Mouse (Mus musculus): ENCODE results near the gene Tcf7l2. TPM values are rescaled to one million over a fixed set of nuclear protein-coding genes. Genes with fewer than 3 reads are reported as not detected.

Tcf7l2 gene
- polyA plus RNA-seq (2015; fragmentation: Nextera tagmentation; extraction: Ambion mirVana) = 40.6 and 41.7 TPM in 2 replicates

DNA sequence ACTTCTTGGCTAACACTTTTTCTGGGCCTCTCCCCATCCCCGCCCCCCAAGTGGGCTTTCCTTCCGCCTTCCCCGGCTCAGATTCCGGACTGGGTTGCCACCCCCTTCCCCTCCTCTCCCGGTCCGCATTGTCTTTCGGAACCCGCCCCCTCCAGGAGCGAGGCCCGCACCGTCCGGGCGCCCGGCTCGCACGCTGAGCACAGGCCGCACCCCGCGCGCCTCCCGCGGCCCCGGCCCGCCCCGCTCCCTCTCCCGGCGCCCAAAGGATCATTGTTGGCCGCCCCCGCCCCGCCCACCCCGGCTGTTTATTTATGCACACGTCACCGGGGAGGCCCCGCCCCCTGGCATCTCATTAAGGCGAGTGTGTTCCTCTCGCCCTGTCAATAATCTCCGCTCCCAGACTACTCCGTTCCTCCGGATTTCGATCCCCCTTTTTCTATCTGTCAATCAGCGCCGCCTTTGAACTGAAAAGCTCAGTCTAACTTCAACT lies at the start of gene Tcf7l2:
TSS of gene Tcf7l2 (plus strand) at position 382 of the 490 bp plus-strand sequence.
- H3K4me2 ChIP-seq (replicated peaks; ENCODE audit: low read depth) = peak within 1 kb of the TSS; percentile 86
- H3K27me3 ChIP-seq (ENCODE audit: control insufficient read depth, insufficient read depth, low read length) = no peaks in the 10 kb centered on the region
- peak within 1 kb of the TSS; percentile 99 for H3K27ac ChIP-seq (replicated peaks)
- H3K9ac ChIP-seq (ENCODE audit: low read length) = peak within 1 kb of the TSS; percentile 98
- DNase-seq (ENCODE audit: low spot score) (peak; percentile 96), ATAC-seq (ENCODE audit: low FRiP score, low TSS enrichment) (peak; percentile 92)
- H3K4me1 ChIP-seq (replicated peaks; ENCODE audit: control insufficient read depth, insufficient read depth) = no peaks in the 10 kb centered on the region
- no peaks in the 10 kb centered on the region for H3K36me3 ChIP-seq (ENCODE audit: control insufficient read depth, insufficient read depth, low read length)
- TF ChIP-seq EP300 (optimal IDR thresholded peaks at IDR 0.05) = no peak
- TF ChIP-seq CTCF (IDR thresholded peaks at IDR 0.05; ENCODE audit: low read depth) = peak; percentile 11; the same call in 1 of the 2 replicates
- WGBS = 1% methylated on average over 39 of the region's 42 CpGs
- H3K9me3 ChIP-seq (ENCODE audit: control insufficient read depth, low read length) = no peaks in the 10 kb centered on the region
- H3K4me3 ChIP-seq (ENCODE audit: low read depth, low read length) = peak within 1 kb of the TSS; percentile 84

DNA sequence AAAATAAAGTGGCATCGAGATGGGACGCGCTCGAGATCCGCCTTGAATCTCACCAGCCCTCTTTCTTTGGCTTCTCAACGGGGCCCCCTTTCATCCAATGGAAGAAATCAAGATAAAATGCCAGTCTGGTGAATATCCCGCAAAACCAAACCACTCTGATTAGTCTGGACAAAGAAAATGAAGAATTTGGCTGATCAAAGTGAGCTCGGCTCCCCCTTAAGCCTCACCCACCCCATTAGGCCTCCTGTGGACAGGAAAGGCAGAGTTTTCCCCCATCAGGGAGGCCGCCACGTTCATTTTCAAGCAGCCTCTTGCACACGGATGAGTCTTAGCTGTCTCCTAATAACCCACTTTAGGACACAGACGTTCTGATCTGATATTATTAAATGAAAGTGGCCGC lies 47.0 kb upstream of the Tcf7l2 start:
- ATAC-seq (ENCODE audit: low FRiP score, low TSS enrichment) (no peak), DNase-seq (ENCODE audit: low spot score) (no peak)
- H3K9ac ChIP-seq (ENCODE audit: low read length) = no peak overlapping the region
- WGBS = 48% methylated on average over 13 of the region's 13 CpGs
- no peak overlapping the region for H3K27ac ChIP-seq (replicated peaks)
- no peaks in the 10 kb centered on the region for H3K4me1 ChIP-seq (replicated peaks; ENCODE audit: control insufficient read depth, insufficient read depth)
- TF ChIP-seq EP300 (optimal IDR thresholded peaks at IDR 0.05) (no peak), CTCF (IDR thresholded peaks at IDR 0.05; ENCODE audit: low read depth) (no peak)
- H3K9me3 ChIP-seq (ENCODE audit: control insufficient read depth, low read length) = no peaks in the 10 kb centered on the region
- H3K36me3 ChIP-seq (ENCODE audit: control insufficient read depth, insufficient read depth, low read length) = no peaks in the 10 kb centered on the region
- H3K4me3 ChIP-seq (ENCODE audit: low read depth, low read length) = no peak overlapping the region
- H3K27me3 ChIP-seq (ENCODE audit: control insufficient read depth, insufficient read depth, low read length) = no peaks in the 10 kb centered on the region
- no peak overlapping the region for H3K4me2 ChIP-seq (replicated peaks; ENCODE audit: low read depth)

DNA sequence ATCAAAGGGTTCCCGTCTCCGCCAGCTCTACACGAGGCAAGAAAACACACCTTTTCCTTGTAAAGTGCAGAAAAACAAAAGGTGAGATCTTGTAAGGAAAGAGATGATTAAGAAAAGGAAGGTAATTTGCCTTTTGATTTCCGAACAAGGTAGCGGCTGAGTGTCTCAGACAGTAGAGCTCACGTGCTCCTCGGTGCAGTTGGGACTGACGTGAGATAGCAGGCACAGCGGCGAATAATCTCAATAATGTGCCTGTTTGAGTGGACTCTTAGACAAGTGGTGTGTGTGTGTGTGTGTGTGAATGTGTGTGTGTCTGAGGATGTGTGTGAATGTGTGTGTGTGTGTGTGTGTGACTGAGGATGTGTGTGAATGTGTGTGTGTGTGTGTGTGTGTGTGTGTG lies 46.2 kb upstream of the Tcf7l2 start:
- H3K4me2 ChIP-seq (replicated peaks; ENCODE audit: low read depth) = no peak overlapping the region
- no peak overlapping the region for H3K9ac ChIP-seq (ENCODE audit: low read length)
- H3K27ac ChIP-seq (replicated peaks) = no peak overlapping the region
- DNase-seq (ENCODE audit: low spot score) = no peak
- H3K27me3 ChIP-seq (ENCODE audit: control insufficient read depth, insufficient read depth, low read length) = no peaks in the 10 kb centered on the region
- WGBS = 66% methylated on average over 10 of the region's 10 CpGs
- H3K4me3 ChIP-seq (ENCODE audit: low read depth, low read length) = no peak overlapping the region
- no peaks in the 10 kb centered on the region for H3K36me3 ChIP-seq (ENCODE audit: control insufficient read depth, insufficient read depth, low read length)
- no peaks in the 10 kb centered on the region; the same call in 1 of the 2 replicates for H3K4me1 ChIP-seq (replicated peaks; ENCODE audit: control insufficient read depth, insufficient read depth)
- no peaks in the 10 kb centered on the region for H3K9me3 ChIP-seq (ENCODE audit: control insufficient read depth, low read length)
- ATAC-seq (ENCODE audit: low FRiP score, low TSS enrichment) = no peak
- TF ChIP-seq CTCF (IDR thresholded peaks at IDR 0.05; ENCODE audit: low read depth) (no peak), EP300 (optimal IDR thresholded peaks at IDR 0.05) (no peak)

DNA sequence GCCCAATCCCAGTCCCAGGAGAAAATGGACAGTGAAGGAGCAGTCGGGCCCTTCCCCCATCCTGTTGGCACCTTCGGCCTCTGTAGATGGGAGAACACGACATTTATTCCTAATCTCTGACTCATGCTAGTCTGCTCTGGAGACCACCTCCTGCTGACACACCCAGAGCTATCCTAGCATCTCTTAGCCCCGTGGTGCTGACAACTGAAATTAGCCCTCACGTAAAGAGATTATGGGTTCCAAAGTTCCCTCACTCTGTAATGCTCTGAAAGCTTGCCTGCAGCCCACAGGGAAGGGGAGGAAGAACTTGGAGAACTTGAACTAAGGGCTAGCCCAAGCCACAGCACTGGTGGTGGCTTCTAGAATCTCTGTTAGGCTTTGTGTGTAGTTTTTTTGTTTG lies 42.7 kb upstream of the Tcf7l2 start:
- no peak for ATAC-seq (ENCODE audit: low FRiP score, low TSS enrichment)
- Histone ChIP-seq H3K9ac (ENCODE audit: low read length) (no peak overlapping the region), H3K27ac (replicated peaks) (no peak overlapping the region), H3K4me1 (replicated peaks; ENCODE audit: control insufficient read depth, insufficient read depth) (no peaks in the 10 kb centered on the region; the same call in 1 of the 2 replicates), H3K4me3 (ENCODE audit: low read depth, low read length) (no peak overlapping the region), H3K36me3 (ENCODE audit: control insufficient read depth, insufficient read depth, low read length) (no peaks in the 10 kb centered on the region), H3K9me3 (ENCODE audit: control insufficient read depth, low read length) (no peaks in the 10 kb centered on the region), H3K4me2 (replicated peaks; ENCODE audit: low read depth) (no peak overlapping the region), H3K27me3 (ENCODE audit: control insufficient read depth, insufficient read depth, low read length) (no peaks in the 10 kb centered on the region)
- WGBS = 60% methylated on average over 5 of the region's 5 CpGs
- no peak for DNase-seq (ENCODE audit: low spot score)
- TF ChIP-seq CTCF (IDR thresholded peaks at IDR 0.05; ENCODE audit: low read depth) (no peak), EP300 (optimal IDR thresholded peaks at IDR 0.05) (no peak)

DNA sequence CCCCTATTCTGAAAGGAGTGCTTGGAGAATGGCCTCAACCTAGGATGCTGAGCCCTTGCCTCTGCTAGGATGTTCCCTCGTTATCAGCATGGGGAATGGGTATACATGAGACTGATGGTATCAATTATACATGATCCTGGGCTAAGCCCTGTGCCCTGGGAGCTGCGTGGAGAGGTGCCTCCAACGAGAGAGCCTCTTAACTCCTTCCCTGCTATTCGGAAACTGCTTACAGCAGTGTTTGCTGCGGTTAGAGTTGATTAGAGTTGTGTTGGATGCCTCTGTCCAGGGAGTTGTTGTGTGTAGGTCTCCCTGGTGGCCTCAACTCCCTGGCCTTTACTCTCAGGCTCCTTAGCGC lies 41.4 kb upstream of the Tcf7l2 start:
- TF ChIP-seq CTCF (IDR thresholded peaks at IDR 0.05; ENCODE audit: low read depth) = no peak
- TF ChIP-seq EP300 (optimal IDR thresholded peaks at IDR 0.05) = no peak
- 18% methylated on average over 6 of the region's 6 CpGs for WGBS
- H3K9me3 ChIP-seq (ENCODE audit: control insufficient read depth, low read length) = no peaks in the 10 kb centered on the region

DNA sequence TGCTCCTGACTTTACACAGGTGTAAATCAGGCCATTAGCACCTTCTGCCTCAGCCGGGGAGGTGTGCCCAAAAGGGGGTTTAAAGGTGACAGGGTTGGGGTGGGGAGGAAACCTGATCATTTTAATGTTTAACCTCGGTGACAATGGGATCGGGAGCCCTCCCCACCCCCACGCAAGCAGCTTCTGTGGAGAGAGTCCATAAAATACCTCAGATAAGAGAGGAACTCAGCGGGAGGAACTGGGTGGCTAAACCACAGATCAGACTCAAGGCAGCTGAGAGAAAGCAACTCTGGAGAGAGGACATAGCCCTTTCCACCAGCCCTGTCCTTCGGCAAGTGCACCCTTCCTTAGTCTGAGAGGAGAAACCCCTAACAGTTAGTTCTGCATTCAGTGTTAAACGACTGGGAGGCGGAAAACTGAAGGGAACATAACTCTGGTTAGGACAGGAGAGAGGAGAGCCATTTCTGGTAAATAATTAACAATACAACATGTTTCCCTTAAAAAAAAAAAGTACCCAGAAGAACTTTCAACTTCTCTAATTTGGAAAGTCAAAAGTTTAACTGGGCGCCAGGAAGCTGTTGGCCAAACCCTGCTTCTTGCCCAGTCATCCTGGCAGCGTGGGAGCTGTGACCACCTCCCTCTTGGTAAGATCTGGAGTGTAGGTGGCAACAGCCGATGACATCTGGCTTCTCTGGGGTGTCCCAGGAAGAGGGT lies 40.9 kb upstream of the Tcf7l2 start:
- TF ChIP-seq CTCF (IDR thresholded peaks at IDR 0.05; ENCODE audit: low read depth) (no peak), EP300 (optimal IDR thresholded peaks at IDR 0.05) (no peak)
- WGBS = 26% methylated on average over 11 of the region's 11 CpGs
- H3K36me3 ChIP-seq (ENCODE audit: control insufficient read depth, insufficient read depth, low read length) = no peaks in the 10 kb centered on the region
- H3K27me3 ChIP-seq (ENCODE audit: control insufficient read depth, insufficient read depth, low read length) = no peaks in the 10 kb centered on the region
- no peak overlapping the region for H3K4me3 ChIP-seq (ENCODE audit: low read depth, low read length)
- DNase-seq (ENCODE audit: low spot score) = peak; percentile 69
- no peaks in the 10 kb centered on the region; the same call in 1 of the 2 replicates for H3K4me1 ChIP-seq (replicated peaks; ENCODE audit: control insufficient read depth, insufficient read depth)
- peak; percentile 75 for ATAC-seq (ENCODE audit: low FRiP score, low TSS enrichment)
- H3K27ac ChIP-seq (replicated peaks) = peak overlapping the region; percentile 49
- H3K9ac ChIP-seq (ENCODE audit: low read length) = no peak overlapping the region
- H3K4me2 ChIP-seq (replicated peaks; ENCODE audit: low read depth) = no peak overlapping the region
- no peaks in the 10 kb centered on the region for H3K9me3 ChIP-seq (ENCODE audit: control insufficient read depth, low read length)

More for the DNA sequence above, 41.4 kb upstream of the Tcf7l2 start:
- Histone ChIP-seq H3K4me2 (replicated peaks; ENCODE audit: low read depth) (no peak overlapping the region), H3K36me3 (ENCODE audit: control insufficient read depth, insufficient read depth, low read length) (no peaks in the 10 kb centered on the region), H3K9ac (ENCODE audit: low read length) (no peak overlapping the region), H3K27me3 (ENCODE audit: control insufficient read depth, insufficient read depth, low read length) (no peaks in the 10 kb centered on the region), H3K4me1 (replicated peaks; ENCODE audit: control insufficient read depth, insufficient read depth) (no peaks in the 10 kb centered on the region; the same call in 1 of the 2 replicates), H3K4me3 (ENCODE audit: low read depth, low read length) (no peak overlapping the region), H3K27ac (replicated peaks) (peak overlapping the region; percentile 35)
- ATAC-seq (ENCODE audit: low FRiP score, low TSS enrichment) (peak; percentile 55), DNase-seq (ENCODE audit: low spot score) (no peak)

Data from stomach, postnatal 0 days (tissue).